Mouse (Mus musculus) layer of hippocampus, adult 9-10 months (tissue): ENCODE data around the gene Slit1.
A peak's percentile ranks its signal among the peaks of the same experiment; 100 is the strongest.

ENCODE experiments used
- DNase-seq: peaks from one replicate; pipeline ENCODE4 v3.0.0; 2022; ENCODE audit warnings: low spot score

Slit1 gene

GRCm38 (mm10) chr19:41743396-41743795, at the start of gene Slit1:
Slit1 (minus strand) TSS chr19:41743665.
- DNase-seq = no peak

DNA sequence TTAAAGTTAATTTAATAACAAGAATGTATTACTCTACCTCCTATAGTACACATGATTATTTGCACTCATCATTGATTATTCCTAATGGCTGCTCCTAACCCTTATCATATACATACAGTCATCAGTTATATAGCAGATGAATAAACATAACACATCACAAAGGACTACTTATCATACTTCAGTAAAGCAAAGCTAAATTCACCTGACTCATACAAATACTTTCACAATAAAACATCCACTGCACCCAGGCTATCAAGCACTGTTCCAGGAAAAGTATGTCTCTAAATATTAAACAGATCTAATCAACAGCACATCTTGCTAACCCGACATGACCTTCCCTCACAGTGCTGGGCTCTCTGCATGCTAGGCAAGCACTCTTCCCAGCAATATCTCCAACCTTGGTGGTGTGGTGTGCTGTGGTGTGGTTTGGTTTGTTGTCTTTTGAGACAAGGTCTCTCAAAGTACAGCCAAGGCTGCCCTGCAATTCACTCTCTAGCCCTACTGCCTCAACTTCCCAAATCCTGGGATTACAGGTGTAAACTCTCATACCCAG, 49.5 kb upstream of the Slit1 start:
- no peak for DNase-seq

- DNase-seq = no peak
Observed at GRCm38 (mm10) chr19:41791384-41791783, 47.9 kb upstream of the Slit1 start.

GRCm38 (mm10) chr19:41789110-41789961, 45.9 kb upstream of the Slit1 start:
- no peak for DNase-seq

GRCm38 (mm10) chr19:41786896-41787295, 43.4 kb upstream of the Slit1 start:
- DNase-seq = no peak

GRCm38 (mm10) chr19:41777514-41777913, 34.0 kb upstream of the Slit1 start:
- no peak for DNase-seq

DNA sequence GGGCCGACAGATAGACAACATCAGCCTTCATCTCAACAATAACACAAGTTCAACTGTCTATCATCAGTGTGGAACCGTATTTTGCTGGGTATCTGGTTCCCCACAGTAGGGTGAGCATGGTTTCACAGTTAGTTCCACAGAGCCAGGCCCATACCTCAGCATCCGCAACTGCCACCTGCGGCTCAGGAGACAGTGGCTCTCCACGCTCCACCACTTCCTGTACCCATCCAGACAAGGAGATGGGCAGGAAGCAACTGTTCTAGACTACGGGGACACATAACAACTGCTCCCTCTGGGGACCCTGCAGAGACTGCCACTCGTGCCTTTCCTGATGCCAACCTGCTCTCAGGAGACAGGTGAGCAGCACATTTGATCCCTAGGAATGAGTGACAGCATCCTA, 25.2 kb upstream of the Slit1 start:
- no peak for DNase-seq

- no peak for DNase-seq
Observed at GRCm38 (mm10) chr19:41766628-41767027, 23.2 kb upstream of the Slit1 start.

GRCm38 (mm10) chr19:41763870-41764660, 20.6 kb upstream of the Slit1 start:
- peak; percentile 97 for DNase-seq

- no peak for DNase-seq
Observed at GRCm38 (mm10) chr19:41761529-41761928, 18.1 kb upstream of the Slit1 start.

DNA sequence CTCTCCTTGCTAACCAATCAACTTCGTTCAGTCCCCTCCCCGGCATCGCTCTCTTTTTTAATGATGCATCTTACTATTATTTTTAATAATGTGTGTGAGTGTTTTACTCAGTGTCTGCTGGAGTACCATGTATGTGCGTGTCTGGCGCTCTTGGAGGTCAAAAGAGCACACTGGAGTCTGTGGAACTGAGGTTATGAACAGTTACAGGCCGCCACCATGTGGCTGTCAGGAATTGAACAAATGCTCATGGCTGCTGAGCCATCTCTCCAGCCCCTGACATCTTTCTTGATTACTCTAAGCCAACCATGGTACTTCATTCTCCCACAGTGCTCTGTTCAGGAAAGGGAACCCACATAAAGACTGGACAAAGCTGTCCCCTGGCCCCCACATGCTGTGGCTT, 16.3 kb upstream of the Slit1 start:
- no peak for DNase-seq

DNA sequence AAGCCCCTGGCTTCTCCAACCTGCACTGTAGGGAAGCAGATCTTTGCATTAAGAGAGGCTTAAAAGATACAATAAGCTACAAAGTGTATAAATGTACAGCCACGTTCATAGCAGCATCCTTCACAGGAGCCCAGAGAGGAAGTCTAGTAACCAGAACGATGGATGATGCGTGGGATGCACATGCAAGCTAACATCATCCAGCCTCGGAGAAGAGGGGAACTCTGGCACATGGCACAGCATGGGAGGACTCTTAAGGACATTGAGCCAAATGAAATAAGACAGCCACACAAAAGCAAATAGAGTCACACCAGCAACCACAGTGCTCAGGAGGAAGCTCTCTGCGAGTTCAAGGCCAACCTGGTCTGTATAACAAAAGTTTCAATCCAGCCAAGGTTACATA, 15.8 kb upstream of the Slit1 start:
- DNase-seq = no peak

- no peak for DNase-seq
Observed at GRCm38 (mm10) chr19:41754760-41755159, 11.3 kb upstream of the Slit1 start.

DNA sequence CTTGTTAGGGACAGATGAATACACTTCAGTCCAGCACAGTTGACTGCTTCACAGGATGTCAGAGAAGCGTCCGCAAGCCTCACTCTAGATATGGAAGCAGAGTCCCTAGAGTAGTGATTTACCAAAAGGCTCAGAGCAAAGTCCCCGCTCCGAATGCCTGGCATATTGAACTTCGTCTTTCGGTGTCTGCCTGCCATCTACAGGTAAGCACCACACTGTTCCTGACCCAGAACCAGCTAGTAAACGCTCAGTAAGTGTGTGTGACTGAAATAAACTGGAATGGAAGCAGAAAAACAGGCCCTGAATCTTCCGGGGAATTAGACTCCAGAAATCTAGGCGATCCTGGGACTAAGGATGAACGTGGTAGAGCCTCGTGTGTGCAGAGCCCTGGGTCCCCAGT, 8.4 kb upstream of the Slit1 start:
- DNase-seq = no peak

DNA sequence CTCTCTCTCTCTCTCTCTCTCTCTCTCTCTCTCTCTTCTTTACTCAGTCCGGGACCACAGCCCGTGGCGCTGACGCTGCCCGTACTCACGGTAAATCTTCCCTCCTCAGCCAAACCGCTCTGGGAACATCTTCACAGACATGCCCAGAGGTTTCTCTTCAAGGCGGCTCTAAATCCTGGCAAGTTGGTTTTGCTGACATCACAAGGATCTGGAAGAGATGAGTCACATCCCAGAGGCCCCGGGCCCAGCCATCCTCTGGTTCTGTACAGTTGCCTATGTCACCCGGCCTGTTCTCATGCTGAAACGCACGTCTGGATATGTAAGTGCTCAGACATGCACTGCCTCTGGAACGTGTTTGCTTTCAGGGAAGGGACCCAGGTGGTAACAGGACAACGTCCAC, 4.0 kb upstream of the Slit1 start:
- no peak for DNase-seq

DNA sequence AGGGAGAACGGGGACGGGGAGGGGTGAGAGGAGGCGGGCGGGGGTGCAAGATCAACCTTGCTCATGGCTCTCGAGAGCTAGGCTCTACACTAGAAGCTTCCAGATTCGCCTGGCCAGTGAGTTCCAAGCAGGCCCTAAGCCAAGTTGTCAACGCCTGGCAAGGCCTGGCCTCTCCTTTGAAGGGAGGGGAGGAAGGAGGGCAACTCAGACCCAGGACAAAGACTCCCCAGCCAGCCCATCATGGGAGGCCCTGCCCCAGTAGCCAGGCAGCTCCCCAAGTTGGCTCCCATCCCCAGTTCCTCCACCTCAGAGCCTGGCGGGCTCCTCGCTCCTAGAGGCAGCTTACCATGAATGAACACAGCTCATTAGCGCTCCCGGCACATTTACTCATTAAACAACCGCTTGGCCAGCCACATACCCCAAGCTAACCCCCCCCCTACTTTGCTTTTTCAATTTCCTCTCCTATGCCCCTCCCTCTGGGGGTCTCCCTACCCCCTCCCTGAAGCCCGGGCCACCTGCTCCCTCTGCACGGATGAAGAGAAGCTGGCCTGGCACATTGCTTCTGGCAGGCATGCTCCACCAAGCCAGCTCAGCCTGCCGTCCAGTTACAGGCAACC, 2.6 kb upstream of the Slit1 start:
- no peak for DNase-seq

- DNase-seq = no peak
Observed at GRCm38 (mm10) chr19:41738896-41739295, 4.6 kb downstream of the Slit1 start.

DNA sequence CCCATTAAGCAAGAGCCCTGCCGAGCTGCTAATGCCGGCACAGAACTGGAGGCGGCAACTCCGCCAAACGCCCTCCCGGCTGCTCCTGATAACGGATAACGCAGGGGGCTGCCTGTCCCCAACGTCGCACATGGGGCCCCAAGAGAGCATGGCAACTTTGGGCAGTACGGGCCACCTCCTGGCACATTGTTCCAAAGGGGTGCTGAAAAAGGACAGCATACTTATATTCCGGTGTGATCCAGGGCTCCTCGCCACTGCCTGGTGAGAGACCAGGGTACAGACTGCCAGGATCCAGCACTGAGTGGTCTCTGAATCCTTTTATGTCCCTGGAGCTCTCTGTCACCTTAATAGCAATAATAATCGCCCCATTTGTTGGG, 5.0 kb downstream of the Slit1 start:
- no peak for DNase-seq

DNA sequence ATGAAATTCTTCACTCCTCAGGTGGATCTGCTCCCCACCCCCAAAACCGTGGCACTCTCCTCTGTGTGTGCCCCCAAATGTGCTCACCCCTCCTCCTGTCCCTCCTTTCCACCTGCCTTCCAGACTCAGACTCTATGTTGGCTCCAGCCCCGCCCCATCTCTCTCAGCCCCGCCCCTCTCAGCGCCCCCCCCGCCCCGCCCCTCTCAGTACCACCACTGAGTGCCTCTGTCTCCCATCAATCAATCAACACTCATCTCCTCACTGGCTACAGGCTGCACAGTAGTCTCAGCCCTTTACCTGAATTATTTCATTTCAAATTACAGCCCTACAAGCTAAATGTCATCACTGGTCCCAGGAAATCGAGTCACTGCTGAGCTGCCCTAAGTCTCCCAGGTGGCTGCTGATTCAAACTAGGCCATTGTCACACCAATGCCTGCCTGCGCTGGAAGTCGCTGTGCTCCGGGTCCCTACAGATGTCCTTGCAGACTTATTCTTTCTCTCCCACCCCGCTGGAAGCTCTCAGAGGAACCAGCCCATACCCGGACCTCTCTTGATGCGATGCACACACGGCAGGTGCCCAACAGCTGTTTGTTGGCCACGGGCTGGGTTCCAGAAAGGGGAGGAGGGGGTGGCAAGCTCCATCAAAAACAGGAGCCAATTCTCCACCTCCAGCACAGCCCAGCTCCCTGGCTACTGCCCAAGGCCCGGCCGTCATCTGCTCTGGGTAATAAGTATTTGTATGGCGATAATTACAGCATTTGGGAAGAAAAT, 5.6 kb downstream of the Slit1 start:
- DNase-seq = peak; percentile 55

DNA sequence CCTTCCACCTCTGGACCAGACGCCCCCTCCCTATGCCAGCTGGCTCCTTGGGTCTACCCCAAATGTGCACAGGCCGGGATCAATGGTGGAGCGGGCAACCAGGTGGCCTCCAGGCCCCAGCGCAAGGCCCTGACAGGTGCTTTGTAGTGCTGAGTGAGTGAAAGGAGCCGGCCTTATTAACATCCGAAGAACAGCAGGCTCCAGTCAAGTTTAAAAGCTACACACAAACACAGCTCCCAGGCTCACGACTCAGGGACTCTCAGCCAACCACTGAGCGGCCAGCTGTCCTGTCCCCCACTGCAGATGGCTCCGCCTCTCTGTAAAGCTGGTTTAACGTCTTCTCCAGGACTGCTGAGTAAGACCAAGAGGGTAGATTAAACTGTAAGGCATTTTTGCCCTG, 8.8 kb downstream of the Slit1 start:
- no peak for DNase-seq

DNA sequence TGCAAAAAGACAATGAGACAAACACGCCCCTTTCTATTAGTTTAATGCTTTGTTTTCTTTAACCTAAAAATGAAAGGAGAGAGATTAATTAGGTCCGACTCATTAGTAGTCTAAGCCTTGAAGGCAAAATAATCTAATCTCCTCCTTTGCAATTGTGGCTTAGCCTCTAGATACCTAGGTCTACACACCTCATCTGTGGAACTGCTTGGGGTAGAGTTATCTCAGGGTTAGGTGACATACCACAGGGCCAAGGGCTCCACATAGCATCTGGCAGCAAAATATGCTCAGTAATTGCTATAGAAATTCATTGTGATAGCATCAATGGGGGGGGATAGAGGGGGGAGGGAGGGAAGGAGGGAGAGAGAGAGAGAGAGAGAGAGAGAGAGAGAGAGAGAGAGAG, 18.0 kb downstream of the Slit1 start:
- no peak for DNase-seq
